Mouse (Mus musculus) kidney, postnatal 36 days (tissue): ENCODE data around the gene Defb35.
"Not testable (repeated sequence)": the region's sequence is repeated elsewhere in the genome, so short reads cannot be mapped to it uniquely, and the experiment has no call there.

Experiments
- DNase-seq, 2 experiments: peaks; one replicate each; pipeline ENCODE4 v3.0.0; 2021 to 2022; ENCODE audit warnings: mixed read lengths in 2 of 2

Defb35 gene

DNA sequence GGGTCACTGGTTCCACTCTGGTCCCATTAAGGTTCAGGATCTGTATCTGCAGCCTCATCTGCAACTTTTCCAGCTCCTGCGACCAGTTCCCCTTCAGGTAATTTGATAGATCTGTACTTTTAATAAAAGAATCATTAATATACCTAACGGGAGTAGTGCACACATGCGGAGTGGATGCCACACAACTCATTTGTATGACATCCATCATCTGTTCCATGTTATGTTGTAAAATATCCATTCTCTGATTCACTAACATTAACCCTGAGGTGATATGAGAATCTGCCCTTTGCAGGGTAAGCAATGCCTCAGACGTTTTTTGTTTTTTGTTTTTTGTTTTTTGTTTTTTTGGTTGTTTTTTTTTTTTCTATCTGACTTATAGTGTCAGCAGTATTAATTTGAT, at the start of gene Defb35:
Gene Defb35 (plus strand): TSS at position 301 of the 400 bp plus-strand sequence.
- DNase-seq = not testable (repeated sequence)

- DNase-seq = peak; percentile 22 to 44
These were observed 31.9 kb upstream of the Defb35 start, which contains the start of gene Defb11 for GRCm38 (mm10) chr8:21906290-21906689. Defb11 (minus strand) TSS chr8:21906412.

- no peak for DNase-seq
These were observed 26.2 kb upstream of the Defb35 start for GRCm38 (mm10) chr8:21911931-21912330.

- DNase-seq = no peak
These were observed 25.6 kb upstream of the Defb35 start for GRCm38 (mm10) chr8:21912554-21912953.

DNA sequence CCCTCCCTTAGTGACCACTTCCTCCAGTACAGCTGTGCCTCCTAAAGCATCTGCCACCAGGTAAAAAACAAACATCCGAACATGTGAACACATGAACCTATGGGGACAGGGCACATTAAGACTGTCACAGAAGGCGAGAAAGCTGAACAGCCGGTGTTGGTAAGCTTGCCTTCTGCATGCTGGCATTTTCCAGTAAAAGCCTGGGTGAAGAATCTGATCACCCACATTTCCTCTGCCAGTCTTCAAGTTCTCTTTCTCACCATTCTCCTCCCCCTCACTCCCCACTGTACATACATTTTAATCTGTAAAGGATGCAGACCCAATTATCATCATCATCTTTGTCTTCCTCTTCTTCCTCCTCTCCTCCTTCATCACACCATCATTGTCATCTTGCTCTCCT, 22.5 kb upstream of the Defb35 start:
- DNase-seq = no peak

DNA sequence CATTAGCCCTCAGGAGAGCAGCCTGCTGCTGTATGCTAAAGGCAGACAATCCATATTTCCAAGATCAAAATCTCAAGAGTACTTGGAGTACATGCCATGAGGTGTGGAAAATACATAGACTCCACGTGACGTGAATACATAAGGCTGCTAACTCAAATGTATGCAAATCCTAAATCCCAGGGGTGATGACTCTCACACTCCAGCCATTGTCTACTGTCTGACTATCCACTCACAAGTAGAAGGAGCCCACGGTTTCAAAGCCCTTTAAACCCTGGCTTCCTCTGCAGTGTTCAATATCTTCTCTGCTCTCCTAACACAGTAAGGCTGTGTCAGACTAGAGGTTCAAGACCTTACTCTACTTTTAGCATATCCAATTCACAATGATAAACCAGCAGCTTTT, 7.4 kb upstream of the Defb35 start:
- not testable (repeated sequence) for DNase-seq

DNA sequence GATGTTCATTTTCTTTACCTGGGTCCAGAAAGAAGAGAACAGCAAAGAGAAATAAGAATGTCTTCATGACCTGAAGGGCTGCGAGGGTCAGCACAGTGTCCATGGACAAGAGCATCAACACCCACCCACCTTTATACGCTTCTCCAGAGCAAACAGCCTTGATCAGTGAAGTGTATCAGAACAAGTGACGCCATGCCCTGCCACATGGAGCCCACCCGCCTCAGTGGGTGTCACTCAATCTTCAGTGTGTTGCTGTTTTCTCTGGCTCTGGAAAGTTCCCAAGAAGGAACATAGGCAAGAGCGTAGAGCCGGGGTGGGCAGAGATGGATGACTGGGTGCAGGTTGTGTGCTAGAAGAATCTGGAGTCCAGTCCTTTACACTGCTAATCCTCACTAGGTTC, 5.5 kb upstream of the Defb35 start, which contains the start of gene Defb15:
Gene Defb15 (minus strand): TSS at position 101 of the 400 bp plus-strand sequence.
- no peak for DNase-seq

- DNase-seq = no peak
These were observed 8.3 kb downstream of the Defb35 start, which contains the start of gene Defb13 for GRCm38 (mm10) chr8:21946462-21946861. Defb13 (plus strand) TSS chr8:21946762.

DNA sequence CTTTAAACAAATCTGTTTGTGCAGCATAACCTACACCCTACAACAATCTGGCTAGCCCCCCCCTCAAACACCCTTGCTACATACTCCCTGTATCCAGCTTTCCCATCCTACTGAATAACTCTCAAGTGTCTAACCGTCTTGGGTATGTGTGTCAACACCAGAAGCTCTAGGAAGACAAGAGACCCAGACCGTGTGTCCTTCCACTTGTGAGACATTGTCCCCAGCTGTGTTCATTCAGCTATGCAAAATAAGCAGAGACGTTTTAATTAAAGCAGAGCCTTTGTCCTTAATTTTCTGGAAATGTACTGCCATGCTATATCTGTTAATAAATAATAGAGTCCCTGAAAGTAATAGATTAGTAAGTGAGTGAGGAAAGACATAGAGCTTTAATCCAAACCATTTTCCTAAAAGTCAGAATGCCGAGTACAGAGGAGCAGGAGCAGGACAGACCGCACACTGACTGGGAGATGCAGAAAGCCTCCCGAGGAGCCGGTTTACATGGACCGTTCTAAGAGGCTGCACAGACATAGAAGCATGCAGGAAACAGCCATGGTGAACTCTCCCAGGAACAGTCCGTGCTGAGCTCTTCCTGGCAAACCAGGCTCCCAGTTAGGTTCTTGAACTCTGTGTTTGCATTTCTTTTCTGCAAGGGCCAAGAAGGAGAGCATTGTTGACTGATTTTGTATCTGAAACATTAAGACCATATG, 9.3 kb downstream of the Defb35 start:
- peak; percentile 3 to 9 for DNase-seq

GRCm38 (mm10) chr8:21955321-21955720, 17.2 kb downstream of the Defb35 start:
- peak; percentile 25 to 75 for DNase-seq

DNA sequence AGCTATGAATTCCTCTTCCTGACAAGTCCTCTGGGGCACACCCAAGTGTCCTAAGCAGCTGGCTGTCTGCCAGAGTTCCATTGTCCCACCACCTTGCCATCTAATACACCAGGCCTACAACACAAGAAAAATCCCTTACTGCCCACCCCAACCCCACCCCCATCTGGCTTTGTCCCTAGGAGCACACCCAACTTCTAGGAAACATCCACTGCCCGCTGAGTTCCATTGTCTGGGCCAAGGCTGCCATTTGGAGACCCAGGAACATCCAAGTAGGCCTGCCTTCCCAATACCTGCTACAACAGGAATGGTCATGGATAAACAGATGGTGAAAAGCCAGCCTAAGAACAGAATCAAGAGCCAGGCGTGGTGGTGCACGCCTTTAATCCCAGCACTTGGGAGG, 18.2 kb downstream of the Defb35 start:
- DNase-seq = no peak

GRCm38 (mm10) chr8:21958414-21958813, 20.3 kb downstream of the Defb35 start, which contains the start of gene Fam90a1a:
Fam90a1a (plus strand) TSS chr8:21958714.
- DNase-seq = no peak

DNA sequence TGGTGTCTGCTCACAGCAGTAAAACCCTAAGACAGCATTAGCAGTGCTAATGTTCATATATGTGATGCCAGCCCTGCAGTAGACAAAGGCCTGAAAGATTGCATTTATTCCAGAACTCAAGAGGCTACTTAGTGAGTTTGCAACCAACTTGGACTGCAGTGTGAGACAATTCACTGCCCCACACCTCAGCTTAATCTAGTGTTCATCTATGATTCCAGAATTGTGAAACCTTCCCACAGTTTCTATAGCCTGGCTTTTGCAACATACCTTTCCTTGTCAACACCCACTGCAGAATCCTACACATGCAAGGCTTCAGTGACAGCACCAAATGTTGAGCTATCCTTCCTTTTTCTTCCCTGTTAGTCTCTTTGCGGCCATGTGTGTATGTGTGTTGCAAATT, 28.5 kb downstream of the Defb35 start:
- DNase-seq = no peak

GRCm38 (mm10) chr8:21969475-21969874, 31.3 kb downstream of the Defb35 start, which contains the start of gene Ccdc70:
Ccdc70 (plus strand) TSS chr8:21969775.
- no peak for DNase-seq

DNA sequence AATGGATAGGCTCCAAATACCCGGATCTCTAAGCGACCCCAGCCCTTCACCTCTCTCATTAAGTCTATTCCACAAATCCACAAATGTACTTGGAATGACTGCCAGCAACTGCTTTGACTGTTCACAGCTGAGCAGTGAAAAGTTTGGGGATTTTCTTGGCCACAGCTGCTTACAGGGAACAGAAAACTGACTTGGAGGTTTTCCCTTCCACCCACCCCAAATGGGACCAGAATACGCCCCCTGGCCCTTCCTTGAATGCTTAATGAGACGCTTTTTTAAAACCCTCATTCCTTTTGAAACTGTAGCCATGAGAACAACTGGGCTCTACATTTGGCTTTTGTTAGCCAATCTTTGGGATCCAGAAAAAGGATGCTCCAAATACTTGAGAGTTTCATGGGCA, 40.0 kb downstream of the Defb35 start:
- no peak for DNase-seq

DNA sequence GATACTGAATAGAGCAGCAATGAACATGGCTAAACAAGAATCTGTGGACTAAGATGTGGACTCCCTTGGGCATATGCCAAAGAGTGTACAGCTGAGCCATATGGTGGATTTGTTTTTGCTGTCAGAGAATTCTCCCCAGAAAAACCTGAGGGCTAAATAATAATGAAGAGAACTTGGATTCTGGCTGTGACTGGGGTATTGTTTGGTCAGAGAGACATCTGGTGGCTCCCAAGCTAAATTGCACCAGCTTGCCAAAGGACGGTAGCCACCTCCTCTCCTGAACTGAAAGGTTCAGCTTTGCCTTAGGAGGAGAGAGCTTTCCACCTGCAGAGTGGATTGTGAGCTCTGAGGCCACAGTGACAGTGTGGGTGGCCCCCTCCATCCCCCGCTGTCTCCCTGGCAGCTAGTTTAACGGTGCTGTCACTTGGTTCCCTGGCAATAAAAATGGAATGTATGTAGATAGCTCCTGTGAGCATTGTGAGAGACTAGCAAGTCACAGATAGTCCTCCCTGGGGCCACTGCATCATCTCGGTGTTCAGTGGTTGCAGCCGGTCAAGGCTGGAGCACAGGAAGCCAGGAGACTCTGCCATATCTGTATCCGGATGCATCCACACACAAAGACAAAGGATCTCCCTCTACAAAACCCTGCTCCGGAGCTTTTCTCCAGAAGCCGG, 43.6 kb downstream of the Defb35 start:
- peak; percentile 3 to 23 for DNase-seq
